Mouse (Mus musculus) heart, adult 2 months (tissue): ENCODE results near the gene Lmtk3.

ENCODE experiments used
- CTCF ChIP-seq: fragments of 200-600 bp; IDR thresholded peaks from 2 replicates; pipeline ENCODE4 v1.8.1; 2022; ENCODE audit warnings: antibody characterized with exemption, mild to moderate bottlenecking, moderate library complexity
- EP300 ChIP-seq: fragments of 200-500 bp; IDR thresholded peaks from 2 replicates; pipeline ENCODE4 v1.6.1; 2011; ENCODE audit warnings: low read depth, low read length, control low read depth; ENCODE audit not compliant: insufficient read depth
- POLR2A ChIP-seq: fragments of 200-500 bp; IDR thresholded peaks from 2 replicates; pipeline ENCODE4 v1.6.1; 2011; ENCODE audit warnings: mild to moderate bottlenecking, low read depth, low read length, control low read depth; ENCODE audit not compliant: insufficient read depth

- TF ChIP-seq CTCF (peak; percentile 91), POLR2A (no peak), EP300 (peak; percentile 72; the same call in 1 of the 2 replicates)
Measured at GRCm38 (mm10) chr7:45739162-45739763, 44.3 kb upstream of the Lmtk3 start.
